Mouse (Mus musculus): ENCODE measurements around the gene Scp2.

DNA sequence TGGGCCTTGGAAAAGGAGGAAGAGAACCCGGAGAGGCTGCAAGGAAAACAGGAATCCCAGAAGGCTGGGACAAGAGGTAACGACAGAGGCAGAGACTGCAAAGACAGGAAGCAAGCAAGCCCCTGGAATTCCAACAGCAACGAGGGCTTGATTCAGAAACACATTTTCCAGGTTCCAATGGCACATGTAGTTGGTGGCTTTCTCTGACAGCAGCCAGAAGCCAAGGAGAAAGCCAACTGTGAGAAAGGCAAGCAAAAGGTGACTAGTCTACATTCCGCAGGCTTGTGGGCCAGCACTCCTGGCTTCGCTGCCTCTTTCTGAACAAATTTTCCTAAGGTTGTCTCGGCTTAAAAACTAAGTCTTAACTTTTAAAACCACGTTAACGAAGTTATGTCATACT, 74.1 kb downstream of the Scp2 start:
- no peak for TF ChIP-seq CTCF (IDR thresholded peaks at IDR 0.05; ENCODE audit: borderline replicate concordance, extremely low read depth, insufficient read depth, insufficient read length)
- TF ChIP-seq POLR2A (IDR thresholded peaks at IDR 0.05; ENCODE audit: borderline replicate concordance, extremely low read depth, insufficient read depth, insufficient read length, poor library complexity, severe bottlenecking), result no peak

Data from brain, embryonic 14.5 days (tissue).